Mouse (Mus musculus): ENCODE data around the gene Pnck.

GRCm38 (mm10) chrX:73684156-73684555 lies 24.2 kb upstream of the Pnck start:
- TF ChIP-seq EP300 (IDR thresholded peaks at IDR 0.05; ENCODE audit: low read depth) (no peak), CTCF (IDR thresholded peaks at IDR 0.05; ENCODE audit: low read depth) (no peak)

All from liver, embryonic 14.5 days (tissue).